ENCODE assay signal across 8 mouse cellular contexts in genomic region chr17:67651506-67651905, GRCm38 (mm10). TPM values are rescaled to one million over a fixed set of nuclear protein-coding genes. Genes with fewer than 3 reads are reported as not detected.
DNase-seq lines count a peak whose midpoint lies in the region; ATAC-seq lines count a peak whose summit lies in the region.

No protein-coding gene starts in this region.

- 14% methylated on average over 4 of the region's 4 CpGs for WGBS in neural tube, embryonic 15.5 days
- WGBS in embryonic facial prominence, embryonic 10.5 days: 19% methylated on average over 4 of the region's 4 CpGs

- ATAC-seq in neural tube, embryonic 15.5 days (ENCODE audit: low FRiP score): no peak

- no peak overlapping the region for H3K4me2 ChIP-seq in neural tube, embryonic 15.5 days

- no peak overlapping the region for H3K9ac ChIP-seq in neural tube, embryonic 15.5 days (replicated peaks)

- H3K27me3 ChIP-seq in neural tube, embryonic 15.5 days (replicated peaks): no peaks in the 10 kb centered on the region
- 0 out of 2 replicates have a peak, but pooled peaks cover 6% of the 10 kb centered on the region for H3K27me3 ChIP-seq in embryonic facial prominence, embryonic 10.5 days (replicated peaks; ENCODE audit: low read depth, poor library complexity, severe bottlenecking)

- DNase-seq in neural tube, embryonic 10.5 days (ENCODE audit: extremely low spot score, low spot score): peak; percentile 44
- peak; percentile 79 for DNase-seq in adrenal gland, postnatal 10 days
- DNase-seq in embryonic facial prominence, embryonic 10.5 days (ENCODE audit: low spot score): peak; percentile 56
- DNase-seq in induced T-regulatory cell, adult 2 months (ENCODE audit: low read depth): peak; percentile 27
- peak; percentile 63 to 69 for DNase-seq in left cerebral cortex, postnatal 14 days (ENCODE audit: low spot score in 2 of 2)
- peak; percentile 37 for DNase-seq in ovary, postnatal 36 days (ENCODE audit: low spot score)
- DNase-seq in spleen, adult 18-20 months: no peak

- H3K27ac ChIP-seq in neural tube, embryonic 15.5 days (replicated peaks): no peak overlapping the region
- H3K27ac ChIP-seq in embryonic facial prominence, embryonic 10.5 days (replicated peaks): no peak overlapping the region

- no peak overlapping the region for H3K4me3 ChIP-seq in neural tube, embryonic 15.5 days (replicated peaks)
- H3K4me3 ChIP-seq in embryonic facial prominence, embryonic 10.5 days: no peak overlapping the region

- intact Hi-C loops in left cerebral cortex, postnatal 14 days (cut with DNase I): loop anchor here (5.0 kb wide), 1 partner anchor 186 kb away; no protein-coding TSS in a partner anchor

- no peaks in the 10 kb centered on the region for H3K36me3 ChIP-seq in neural tube, embryonic 15.5 days
- H3K36me3 ChIP-seq in embryonic facial prominence, embryonic 10.5 days (replicated peaks): no peaks in the 10 kb centered on the region

- no peaks in the 10 kb centered on the region for H3K9me3 ChIP-seq in neural tube, embryonic 15.5 days (replicated peaks)
- no peaks in the 10 kb centered on the region for H3K9me3 ChIP-seq in embryonic facial prominence, embryonic 10.5 days

- H3K4me1 ChIP-seq in neural tube, embryonic 15.5 days: no peaks in the 10 kb centered on the region
- no peaks in the 10 kb centered on the region for H3K4me1 ChIP-seq in embryonic facial prominence, embryonic 10.5 days

RNA-seq across cellular contexts. Expression of gene Lrrc30, which starts 19.0 kb away (rescaled TPM):
- 0.12 TPM in 1 of 2 replicates, not detected in the other for polyA plus RNA-seq in neural tube, embryonic 15.5 days (2015; fragmentation: Nextera tagmentation; extraction: Ambion mirVana)
- total RNA-seq in adrenal gland, postnatal 10 days (2021): 1 to 10 TPM in 1 of 2 experiments, under 1 TPM in 1; 0.45 to 1.1 TPM
- 0.11 TPM in 1 of 2 replicates, not detected in the other for polyA plus RNA-seq in embryonic facial prominence, embryonic 10.5 days (2016; fragmentation: Nextera tagmentation; extraction: Ambion mirVana)
- not detected for total RNA-seq in left cerebral cortex, postnatal 14 days (2021)

RNA-seq across cellular contexts. Expression of gene Lama1, which starts 45.6 kb away (rescaled TPM):
- 9.2 and 10.1 TPM in 2 replicates for polyA plus RNA-seq in neural tube, embryonic 15.5 days (2015; fragmentation: Nextera tagmentation; extraction: Ambion mirVana)
- 10 to 100 TPM; 11.7 to 13.5 TPM for total RNA-seq in adrenal gland, postnatal 10 days (2021)
- 14.0 and 18.0 TPM in 2 replicates for polyA plus RNA-seq in embryonic facial prominence, embryonic 10.5 days (2016; fragmentation: Nextera tagmentation; extraction: Ambion mirVana)
- total RNA-seq in left cerebral cortex, postnatal 14 days (2021): 1 to 10 TPM; 4.8 to 6.5 TPM

Comparison
In these comparisons a context has a peak if more than half of its experiments do, and no peak if none do; other contexts are left out.
1. DNase-seq: peak in neural tube, embryonic 10.5 days (single experiment), adrenal gland, postnatal 10 days (single experiment), embryonic facial prominence, embryonic 10.5 days (single experiment), induced T-regulatory cell, adult 2 months (single experiment), left cerebral cortex, postnatal 14 days (2 of 2) and ovary, postnatal 36 days (single experiment); none in spleen, adult 18-20 months (0 of 2).